Mouse (Mus musculus) heart, embryonic 11.5 days (tissue): Measurements from ENCODE around the gene Vmn1r90. TPM values are rescaled to one million over a fixed set of nuclear protein-coding genes. Genes with fewer than 3 reads are reported as not detected.
"Not testable (repeated sequence)": the region's sequence is repeated elsewhere in the genome, so short reads cannot be mapped to it uniquely, and the experiment has no call there.

Experiments used
- ATAC-seq: fragments of 200-750 bp; cut with Nextera tagmentation; replicated peaks from 2 replicates; pipeline ENCODE4 v1.8.0; 2017; ENCODE audit warnings: moderate library complexity; ENCODE audit not compliant: insufficient number of reproducible peaks, low FRiP score, low TSS enrichment
- H3K27ac ChIP-seq: fragments of 300-500 bp; sonication (generic); 2 replicates; pipeline ENCODE4 v1.5.1; 2014; ENCODE audit warnings: mild to moderate bottlenecking, low read depth, low read length
- H3K27me3 ChIP-seq: fragments of 300-500 bp; sonication (generic); 2 replicates; pipeline ENCODE4 v1.6.1; 2014; ENCODE audit warnings: mild to moderate bottlenecking, low read length, mixed read lengths; ENCODE audit not compliant: control insufficient read depth, insufficient read depth
- H3K36me3 ChIP-seq: fragments of 300-500 bp; sonication (generic); 2 replicates; pipeline ENCODE4 v1.6.1; 2014; ENCODE audit warnings: mild to moderate bottlenecking, low read length, moderate library complexity, mixed read lengths; ENCODE audit not compliant: control insufficient read depth, insufficient read depth
- H3K4me1 ChIP-seq: fragments of 300-500 bp; sonication (generic); 2 replicates; pipeline ENCODE4 v1.6.1; 2014; ENCODE audit warnings: low read length; ENCODE audit not compliant: control insufficient read depth, insufficient read depth
- H3K4me2 ChIP-seq: fragments of 300-500 bp; sonication (generic); 2 replicates; pipeline ENCODE4 v1.6.1; 2014; ENCODE audit warnings: mild to moderate bottlenecking, moderate library complexity
- H3K4me3 ChIP-seq: fragments of 300-500 bp; sonication (generic); 2 replicates; pipeline ENCODE4 v1.5.1; 2014; ENCODE audit warnings: low read depth, low read length
- H3K9ac ChIP-seq: fragments of 300-500 bp; sonication (generic); 2 replicates; pipeline ENCODE4 v1.6.1; 2014; ENCODE audit warnings: mild to moderate bottlenecking, low read depth, low read length, moderate library complexity
- H3K9me3 ChIP-seq: fragments of 300-500 bp; sonication (generic); replicated peaks from 2 replicates; pipeline ENCODE4 v1.6.1; 2016; ENCODE audit warnings: low read length; ENCODE audit not compliant: control insufficient read depth
- WGBS: fragments of 180-500 bp; shearing (Covaris S2); extraction: QIAGEN DNeasy Blood & Tissue Kit; methylation state at CpG from one replicate; pipeline ENCODE4 v1.1.7; 2014; ENCODE audit not compliant: insufficient replicate concordance; 5-methylcytosine and 5-hydroxymethylcytosine counted together
- polyA plus RNA-seq: library from polyadenylated mRNA; unstranded; fragments of >200 nt; fragmentation: Nextera tagmentation; extraction: Ambion mirVana; gene quantifications from 2 replicates; pipeline ENCODE4 v1.2.1, GENCODE M21; 2014

Gene Vmn1r90
- 0.08 and 0.14 TPM in 2 replicates for polyA plus RNA-seq

- Histone ChIP-seq H3K9ac (no peak within 1 kb of the TSS), H3K4me2 (no peak within 1 kb of the TSS), H3K27ac (no peak within 1 kb of the TSS), H3K36me3 (no peaks in the 10 kb centered on the region), H3K9me3 (peaks cover under 1% of the 10 kb centered on the region), H3K4me3 (no peak within 1 kb of the TSS), H3K4me1 (no peaks in the 10 kb centered on the region), H3K27me3 (no peaks in the 10 kb centered on the region)
- ATAC-seq, result no peak
- WGBS, result 53% methylated on average over 1 of the region's 1 CpGs
These were observed at the start of gene Vmn1r90 for GRCm38 (mm10) chr7:14563406-14563805. Gene Vmn1r90 (minus strand): TSS chr7:14563506.

- H3K27ac ChIP-seq, H3K9ac ChIP-seq, ATAC-seq, H3K27me3 ChIP-seq, H3K4me3 ChIP-seq, H3K36me3 ChIP-seq, H3K4me2 ChIP-seq, H3K4me1 ChIP-seq: not testable (repeated sequence)
- peaks cover 17% of the 10 kb centered on the region for H3K9me3 ChIP-seq
- 49% methylated on average over 8 of the region's 8 CpGs for WGBS
These were observed 29.7 kb upstream of the Vmn1r90 start for GRCm38 (mm10) chr7:14593009-14593408.

GRCm38 (mm10) chr7:14552284-14552683, 11.0 kb downstream of the Vmn1r90 start:
- H3K4me2 ChIP-seq, result no peak overlapping the region
- H3K4me3 ChIP-seq, result no peak overlapping the region
- no peak overlapping the region for H3K27ac ChIP-seq
- peaks cover 10% of the 10 kb centered on the region for H3K9me3 ChIP-seq
- no peaks in the 10 kb centered on the region for H3K36me3 ChIP-seq
- H3K9ac ChIP-seq, result no peak overlapping the region
- 68% methylated on average over 1 of the region's 1 CpGs for WGBS
- no peaks in the 10 kb centered on the region for H3K27me3 ChIP-seq
- ATAC-seq, result no peak
- no peaks in the 10 kb centered on the region for H3K4me1 ChIP-seq

GRCm38 (mm10) chr7:14525280-14525679, 38.0 kb downstream of the Vmn1r90 start:
- WGBS, result 51% methylated on average over 1 of the region's 1 CpGs

GRCm38 (mm10) chr7:14522636-14523035, 40.7 kb downstream of the Vmn1r90 start:
- ATAC-seq, result no peak
- H3K27me3 ChIP-seq, result no peaks in the 10 kb centered on the region
- no peak overlapping the region for H3K9ac ChIP-seq
- WGBS, result 63% methylated on average over 1 of the region's 1 CpGs
- no peak overlapping the region for H3K4me2 ChIP-seq
- H3K4me1 ChIP-seq, result no peaks in the 10 kb centered on the region
- H3K36me3 ChIP-seq, result no peaks in the 10 kb centered on the region
- no peak overlapping the region for H3K27ac ChIP-seq
- H3K4me3 ChIP-seq, result no peak overlapping the region
- peaks cover 5% of the 10 kb centered on the region for H3K9me3 ChIP-seq

More at GRCm38 (mm10) chr7:14525280-14525679, 38.0 kb downstream of the Vmn1r90 start:
- H3K4me3 ChIP-seq, result no peak overlapping the region
- H3K9ac ChIP-seq, result no peak overlapping the region
- no peak for ATAC-seq
- H3K9me3 ChIP-seq, result no peaks in the 10 kb centered on the region; the same call in none of the 2 replicates
- no peak overlapping the region for H3K27ac ChIP-seq
- H3K36me3 ChIP-seq, result no peaks in the 10 kb centered on the region
- H3K27me3 ChIP-seq, result no peaks in the 10 kb centered on the region
- no peaks in the 10 kb centered on the region for H3K4me1 ChIP-seq
- no peak overlapping the region for H3K4me2 ChIP-seq

GRCm38 (mm10) chr7:14518301-14518700, 45.0 kb downstream of the Vmn1r90 start:
- H3K4me2 ChIP-seq, result no peak overlapping the region
- no peaks in the 10 kb centered on the region for H3K4me1 ChIP-seq
- 68% methylated on average over 3 of the region's 3 CpGs for WGBS
- no peak for ATAC-seq
- H3K27ac ChIP-seq, result no peak overlapping the region
- no peak overlapping the region for H3K9ac ChIP-seq
- peaks cover 13% of the 10 kb centered on the region for H3K9me3 ChIP-seq
- no peak overlapping the region for H3K4me3 ChIP-seq
- H3K36me3 ChIP-seq, result no peaks in the 10 kb centered on the region
- H3K27me3 ChIP-seq, result no peaks in the 10 kb centered on the region

Other genes with a start within 250 kb of the Vmn1r90 start
- gene Obox8, start 229.9 kb downstream of the Vmn1r90 start, polyA plus RNA-seq, result not detected in 2 replicates
- 0.10 TPM in 1 of 2 replicates, not detected in the other for gene Sult2a8, start 116.7 kb downstream of the Vmn1r90 start, polyA plus RNA-seq
- gene Sult2a7, start 69.3 kb downstream of the Vmn1r90 start, polyA plus RNA-seq, result not detected in 2 replicates
- not detected in 2 replicates for gene Obox7, start 96.0 kb upstream of the Vmn1r90 start, polyA plus RNA-seq